Mouse (Mus musculus) gastrocnemius, adult 2 months (tissue): ENCODE results near the gene Prdm10. TPM values are rescaled to one million over a fixed set of nuclear protein-coding genes. Genes with fewer than 3 reads are reported as not detected.

Experiments
- DNase-seq: peaks from one replicate; pipeline ENCODE4 v3.0.0; 2022
- H3K27ac ChIP-seq: fragments of 200-600 bp; 2 replicates; pipeline ENCODE4 v1.8.1; 2022; ENCODE audit warnings: mild to moderate bottlenecking
- H3K4me3 ChIP-seq: fragments of 200-600 bp; 2 replicates; pipeline ENCODE4 v1.8.1; 2022; ENCODE audit warnings: mild to moderate bottlenecking, moderate library complexity
- CTCF ChIP-seq: fragments of 200-600 bp; IDR thresholded peaks from 2 replicates; pipeline ENCODE4 v1.8.1; 2022; ENCODE audit warnings: antibody characterized with exemption, mild to moderate bottlenecking, moderate library complexity
- intact Hi-C: fragments of 180-260 bp; cut with DNase I; formaldehyde crosslinking; loops from one replicate; pipeline ENCODE4 v1.15.1; 2025
- total RNA-seq, 2 experiments: library from RNA; stranded (reverse); gene quantifications; 2 replicates each; pipeline ENCODE4 v1.2.3; 2021

The Prdm10 gene
- total RNA-seq, 2 experiments from 2014 or later = 4.4 to 4.8 TPM

- no peak overlapping the region for H3K27ac ChIP-seq
- DNase-seq = no peak
- H3K4me3 ChIP-seq = no peak overlapping the region
- no peak for TF ChIP-seq CTCF
- intact Hi-C loops = no loop called here
These were observed 16.0 kb downstream of the Prdm10 start for GRCm38 (mm10) chr9:31296293-31296692.

- TF ChIP-seq CTCF = no peak
- DNase-seq = no peak
- intact Hi-C loops = no loop called here
- Histone ChIP-seq H3K27ac (no peak overlapping the region), H3K4me3 (no peak overlapping the region)
These were observed 18.4 kb downstream of the Prdm10 start for GRCm38 (mm10) chr9:31298751-31299150.

DNA sequence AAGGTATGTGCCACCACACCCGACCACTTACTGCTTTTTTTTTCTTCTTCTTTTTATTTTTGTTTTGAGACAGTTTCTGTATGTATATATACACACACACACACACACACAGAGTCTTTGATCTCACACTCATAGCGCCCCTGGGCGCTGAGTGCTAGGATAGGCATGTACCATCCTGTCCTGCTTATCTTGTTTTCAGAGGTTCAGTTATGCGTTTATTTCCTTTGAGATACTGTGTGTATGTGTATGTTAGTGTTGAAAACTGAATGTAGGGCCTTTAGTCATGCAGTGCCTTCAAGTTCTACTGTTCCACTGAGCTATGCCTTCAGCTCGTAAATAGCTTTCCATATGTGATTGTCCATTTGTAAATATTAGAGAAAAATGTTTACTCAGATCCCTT is 20.2 kb downstream of the Prdm10 start:
- Histone ChIP-seq H3K4me3 (no peak overlapping the region), H3K27ac (no peak overlapping the region)
- no peak for DNase-seq
- intact Hi-C loops = no loop called here
- no peak for TF ChIP-seq CTCF

- no peak overlapping the region for H3K4me3 ChIP-seq
- TF ChIP-seq CTCF = no peak
- no peak for DNase-seq
- no peak overlapping the region for H3K27ac ChIP-seq
- intact Hi-C loops = no loop called here
These were observed 20.8 kb downstream of the Prdm10 start for GRCm38 (mm10) chr9:31301107-31301506.

- intact Hi-C loops = no loop called here
- Histone ChIP-seq H3K4me3 (no peak overlapping the region), H3K27ac (no peak overlapping the region)
- no peak for TF ChIP-seq CTCF
- DNase-seq = no peak
These were observed 21.4 kb downstream of the Prdm10 start for GRCm38 (mm10) chr9:31301526-31302311.

- no peak overlapping the region for H3K27ac ChIP-seq
- no peak for TF ChIP-seq CTCF
- intact Hi-C loops = no loop called here
- H3K4me3 ChIP-seq = no peak overlapping the region
- no peak for DNase-seq
These were observed 24.0 kb downstream of the Prdm10 start for GRCm38 (mm10) chr9:31304358-31304757.

DNA sequence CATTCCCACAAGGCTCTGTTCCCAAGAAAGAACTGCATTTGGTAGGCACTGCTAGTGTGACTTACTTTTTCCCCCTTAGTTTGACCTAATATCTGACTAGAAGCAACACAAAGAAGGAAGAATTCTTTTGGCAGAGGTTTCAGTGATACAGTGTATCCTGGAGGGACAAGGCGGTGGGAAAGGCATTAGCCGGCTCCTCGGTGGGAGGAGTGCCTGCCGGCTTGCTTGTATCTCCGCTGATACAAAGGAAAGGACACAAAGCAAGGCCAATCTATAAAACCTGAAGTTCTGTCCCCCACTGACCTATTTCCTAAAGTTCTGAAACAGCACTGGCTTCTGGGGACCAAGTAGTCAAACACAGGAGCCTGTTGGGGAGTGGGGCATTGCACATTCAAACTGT is 24.8 kb downstream of the Prdm10 start:
- H3K27ac ChIP-seq = no peak overlapping the region
- DNase-seq = no peak

DNA sequence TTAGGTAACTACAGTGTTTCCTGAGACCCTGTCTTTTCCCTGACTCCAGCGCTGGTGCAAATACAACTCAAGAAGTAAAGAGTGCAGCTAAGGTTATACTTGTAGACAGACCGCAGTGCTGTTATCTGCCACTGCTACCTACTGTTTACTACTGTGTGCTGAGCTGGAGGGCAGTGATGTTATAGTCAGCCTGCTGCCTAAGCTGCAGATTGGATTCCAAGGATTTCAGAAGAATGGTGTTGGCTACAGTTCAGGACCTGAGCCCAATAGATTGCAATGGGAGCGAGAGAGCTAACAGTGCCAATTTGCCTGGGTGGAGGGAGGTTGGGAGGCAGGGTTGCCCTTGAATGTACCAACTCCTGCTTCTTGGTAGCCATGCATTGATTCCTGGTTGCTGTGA is 25.5 kb downstream of the Prdm10 start:
- intact Hi-C loops = no loop called here
- no peak overlapping the region for H3K27ac ChIP-seq
- no peak for TF ChIP-seq CTCF
- no peak for DNase-seq
- no peak overlapping the region for H3K4me3 ChIP-seq

More for the DNA sequence above, 24.8 kb downstream of the Prdm10 start:
- TF ChIP-seq CTCF = no peak
- no peak overlapping the region for H3K4me3 ChIP-seq
- intact Hi-C loops = no loop called here

- intact Hi-C loops = no loop called here
- TF ChIP-seq CTCF = no peak
- DNase-seq = no peak
- no peak overlapping the region for H3K4me3 ChIP-seq
- H3K27ac ChIP-seq = no peak overlapping the region
These were observed 26.9 kb downstream of the Prdm10 start for GRCm38 (mm10) chr9:31307232-31307631.

DNA sequence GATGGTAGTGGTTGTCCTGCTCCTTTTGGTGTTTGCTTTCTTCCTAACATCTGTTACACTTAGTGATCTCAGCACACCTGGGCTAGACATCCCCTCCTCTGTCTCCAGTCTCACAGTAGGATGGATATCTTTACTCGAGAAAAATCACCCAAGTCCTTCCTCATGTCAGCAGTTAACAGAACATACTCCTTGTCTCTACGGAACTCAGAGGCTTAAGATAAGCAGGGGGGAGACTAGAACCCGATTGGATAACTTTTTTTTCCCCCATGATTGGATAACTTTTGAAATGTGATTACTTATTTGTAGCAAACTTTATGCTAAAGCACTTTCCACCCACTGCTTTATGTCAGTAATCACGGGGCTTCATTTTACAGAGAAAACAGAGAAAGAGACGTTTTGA is 28.7 kb downstream of the Prdm10 start:
- Histone ChIP-seq H3K4me3 (no peak overlapping the region), H3K27ac (no peak overlapping the region)
- DNase-seq = no peak
- intact Hi-C loops = no loop called here
- TF ChIP-seq CTCF = no peak

DNA sequence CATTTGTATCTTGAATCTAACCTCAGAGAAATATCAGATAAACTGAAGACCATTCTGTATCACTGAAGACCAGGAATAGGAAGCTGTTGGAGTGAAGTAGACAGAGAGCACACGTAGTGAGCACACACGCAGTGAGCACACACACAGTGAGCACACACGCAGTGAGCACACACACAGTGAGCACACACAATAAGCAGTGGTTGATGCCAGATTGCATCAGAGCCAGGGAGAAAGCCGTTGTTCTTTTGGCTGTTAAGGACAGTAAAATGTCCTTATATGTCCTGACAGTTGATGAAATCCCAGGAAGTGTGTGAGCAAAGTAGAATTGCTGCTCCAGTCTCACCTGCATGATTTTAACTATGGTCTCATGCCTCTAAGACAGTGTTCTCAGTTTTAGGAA is 30.3 kb downstream of the Prdm10 start:
- Histone ChIP-seq H3K27ac (no peak overlapping the region), H3K4me3 (no peak overlapping the region)
- DNase-seq = no peak
- intact Hi-C loops = no loop called here
- no peak for TF ChIP-seq CTCF

DNA sequence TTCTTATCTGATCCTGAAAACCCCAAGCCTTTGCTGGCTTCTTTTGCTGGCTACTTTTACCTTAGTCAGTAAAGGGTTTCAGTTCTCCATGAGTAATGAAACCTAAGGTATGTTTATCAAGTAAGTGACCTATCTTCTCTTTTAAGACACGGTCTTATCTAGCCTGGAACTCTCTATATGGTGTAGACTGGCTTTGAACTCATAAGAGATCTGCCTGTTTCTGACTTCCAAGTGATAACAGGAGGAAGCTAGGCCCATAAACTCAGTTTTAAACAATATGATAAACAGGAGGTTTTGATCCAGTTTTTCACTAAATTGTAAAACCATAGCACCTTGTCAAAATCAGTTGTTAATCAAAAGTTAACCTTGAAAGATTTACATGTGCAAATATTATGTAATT is 33.5 kb downstream of the Prdm10 start:
- Histone ChIP-seq H3K4me3 (no peak overlapping the region), H3K27ac (no peak overlapping the region)
- TF ChIP-seq CTCF = no peak
- intact Hi-C loops = no loop called here
- DNase-seq = no peak

- no peak overlapping the region for H3K4me3 ChIP-seq
- intact Hi-C loops = no loop called here
- DNase-seq = no peak
- H3K27ac ChIP-seq = no peak overlapping the region
- TF ChIP-seq CTCF = no peak
These were observed 35.6 kb downstream of the Prdm10 start for GRCm38 (mm10) chr9:31315983-31316382.

GRCm38 (mm10) chr9:31318956-31319355 is 38.6 kb downstream of the Prdm10 start:
- intact Hi-C loops = no loop called here
- Histone ChIP-seq H3K27ac (no peak overlapping the region), H3K4me3 (no peak overlapping the region)
- no peak for DNase-seq
- no peak for TF ChIP-seq CTCF
